Mouse (Mus musculus) heart, adult 2 months (tissue): Measurements from ENCODE around the gene Rpl23.

Source experiments
- CTCF ChIP-seq: fragments of 200-600 bp; IDR thresholded peaks from 2 replicates; pipeline ENCODE4 v1.8.1; 2022; ENCODE audit warnings: antibody characterized with exemption, mild to moderate bottlenecking, moderate library complexity
- EP300 ChIP-seq: fragments of 200-500 bp; IDR thresholded peaks from 2 replicates; pipeline ENCODE4 v1.6.1; 2011; ENCODE audit warnings: low read depth, low read length, control low read depth; ENCODE audit not compliant: insufficient read depth
- POLR2A ChIP-seq: fragments of 200-500 bp; IDR thresholded peaks from 2 replicates; pipeline ENCODE4 v1.6.1; 2011; ENCODE audit warnings: mild to moderate bottlenecking, low read depth, low read length, control low read depth; ENCODE audit not compliant: insufficient read depth

- no peak for TF ChIP-seq POLR2A
- no peak for TF ChIP-seq CTCF
- TF ChIP-seq EP300 = no peak
Measured at GRCm38 (mm10) chr11:97797369-97798082, 15.3 kb upstream of the Rpl23 start.
